Mouse (Mus musculus) splenic B cell, adult 2 months (primary cell): ENCODE measurements at regions not wholly inside any gene's neighbourhood (a gene's known extent, or its start where the extent isn't known, plus 50 kb on each side); places are given as distances from the start of the nearest gene placed in this dataset.

Experiments used
- DNase-seq: peaks from one replicate; pipeline ENCODE4 v3.0.0-alpha.2; 2011; ENCODE audit warnings: low read depth, low spot score
- H3K27me3 ChIP-seq: 2 replicates; pipeline ENCODE4 v1.6.1; 2012; ENCODE audit warnings: mild to moderate bottlenecking, low read length, moderate library complexity, mixed read lengths; ENCODE audit not compliant: control insufficient read depth, poor library complexity, insufficient read depth, severe bottlenecking
- H3K36me3 ChIP-seq: 2 replicates; pipeline ENCODE4 v1.6.1; 2012; ENCODE audit warnings: mild to moderate bottlenecking, low read length, moderate library complexity, mixed read lengths; ENCODE audit not compliant: control insufficient read depth, poor library complexity, insufficient read depth, severe bottlenecking

GRCm38 (mm10) chr15:62862574-62862973 is 982.4 kb downstream of the Gsdmc2 start:
- no peak for DNase-seq
- Histone ChIP-seq H3K36me3 (no peaks in the 10 kb centered on the region), H3K27me3 (no peaks in the 10 kb centered on the region)

GRCm38 (mm10) chr15:62861422-62861821 is 983.6 kb downstream of the Gsdmc2 start:
- DNase-seq: no peak
- H3K36me3 ChIP-seq: no peaks in the 10 kb centered on the region

GRCm38 (mm10) chr15:62849326-62849725 is 995.7 kb downstream of the Gsdmc2 start:
- H3K27me3 ChIP-seq: no peaks in the 10 kb centered on the region
- no peak for DNase-seq

More at GRCm38 (mm10) chr15:62861422-62861821, 983.6 kb downstream of the Gsdmc2 start:
- no peaks in the 10 kb centered on the region for H3K27me3 ChIP-seq

GRCm38 (mm10) chr15:62845884-62846283 is 999.1 kb downstream of the Gsdmc2 start:
- Histone ChIP-seq H3K36me3 (no peaks in the 10 kb centered on the region), H3K27me3 (no peaks in the 10 kb centered on the region)
- DNase-seq: no peak

More at GRCm38 (mm10) chr15:62849326-62849725, 995.7 kb downstream of the Gsdmc2 start:
- no peaks in the 10 kb centered on the region for H3K36me3 ChIP-seq

GRCm38 (mm10) chr15:62825586-62825985 is 1019.4 kb downstream of the Gsdmc2 start:
- no peaks in the 10 kb centered on the region for H3K27me3 ChIP-seq
- H3K36me3 ChIP-seq: no peaks in the 10 kb centered on the region
- no peak for DNase-seq

GRCm38 (mm10) chr15:62823861-62824518 is 1021.0 kb downstream of the Gsdmc2 start:
- Histone ChIP-seq H3K27me3 (no peaks in the 10 kb centered on the region), H3K36me3 (no peaks in the 10 kb centered on the region)
- DNase-seq: peak; percentile 63

- no peak for DNase-seq
- Histone ChIP-seq H3K27me3 (no peaks in the 10 kb centered on the region), H3K36me3 (no peaks in the 10 kb centered on the region)
Observed at GRCm38 (mm10) chr15:62822305-62822704, 1022.7 kb downstream of the Gsdmc2 start.

- Histone ChIP-seq H3K27me3 (no peaks in the 10 kb centered on the region), H3K36me3 (no peaks in the 10 kb centered on the region)
- DNase-seq: peak; percentile 18
Observed at GRCm38 (mm10) chr15:62813093-62813492, 1031.9 kb downstream of the Gsdmc2 start.

GRCm38 (mm10) chr15:62812026-62812425 is 1033.0 kb downstream of the Gsdmc2 start:
- no peaks in the 10 kb centered on the region for H3K27me3 ChIP-seq
- no peaks in the 10 kb centered on the region for H3K36me3 ChIP-seq
- no peak for DNase-seq

- Histone ChIP-seq H3K36me3 (no peaks in the 10 kb centered on the region), H3K27me3 (no peaks in the 10 kb centered on the region)
- peak; percentile 6 for DNase-seq
Observed at GRCm38 (mm10) chr15:62809320-62809719, 1035.7 kb downstream of the Gsdmc2 start.

- Histone ChIP-seq H3K36me3 (no peaks in the 10 kb centered on the region), H3K27me3 (no peaks in the 10 kb centered on the region)
- no peak for DNase-seq
Observed at GRCm38 (mm10) chr15:62808087-62808808, 1036.7 kb downstream of the Gsdmc2 start.

- Histone ChIP-seq H3K27me3 (no peaks in the 10 kb centered on the region), H3K36me3 (no peaks in the 10 kb centered on the region)
- peak; percentile 44 for DNase-seq
Observed at GRCm38 (mm10) chr15:62807364-62807763, 1037.6 kb downstream of the Gsdmc2 start.

GRCm38 (mm10) chr15:62802770-62803169 is 1042.2 kb downstream of the Gsdmc2 start:
- no peaks in the 10 kb centered on the region for H3K27me3 ChIP-seq
- peak; percentile 38 for DNase-seq
- no peaks in the 10 kb centered on the region for H3K36me3 ChIP-seq

GRCm38 (mm10) chr15:62798731-62799130 is 1046.2 kb downstream of the Gsdmc2 start:
- H3K27me3 ChIP-seq: no peaks in the 10 kb centered on the region

GRCm38 (mm10) chr15:62793569-62793968 is 1051.4 kb downstream of the Gsdmc2 start:
- Histone ChIP-seq H3K27me3 (no peaks in the 10 kb centered on the region), H3K36me3 (no peaks in the 10 kb centered on the region)
- no peak for DNase-seq

More at GRCm38 (mm10) chr15:62798731-62799130, 1046.2 kb downstream of the Gsdmc2 start:
- H3K36me3 ChIP-seq: no peaks in the 10 kb centered on the region
- no peak for DNase-seq
